Mouse (Mus musculus): ENCODE data around the gene Gm21698.
A peak's percentile ranks its signal among the peaks of the same experiment; 100 is the strongest.
"Not testable (repeated sequence)": the region's sequence is repeated elsewhere in the genome, so short reads cannot be mapped to it uniquely, and the experiment has no call there.

The Gm21698 gene

GRCm38 (mm10) chr5:25988550-25988949 lies at the start of gene Gm21698:
Gene Gm21698, minus strand, starts transcription at chr5:25988650.
- DNase-seq (ENCODE audit: low read depth, low spot score), result not testable (repeated sequence)

- DNase-seq (ENCODE audit: low read depth, low spot score), result not testable (repeated sequence)
Measured at GRCm38 (mm10) chr5:26022816-26023215, 34.4 kb upstream of the Gm21698 start, which contains the start of gene Gm5862. Gene Gm5862, minus strand, starts transcription at chr5:26022916.

- not testable (repeated sequence) for DNase-seq (ENCODE audit: low read depth, low spot score)
Measured at GRCm38 (mm10) chr5:26007697-26008096, 19.2 kb upstream of the Gm21698 start.

- DNase-seq (ENCODE audit: low read depth, low spot score), result peak; percentile 5
Measured at GRCm38 (mm10) chr5:26006937-26007695, 18.7 kb upstream of the Gm21698 start.

GRCm38 (mm10) chr5:26004698-26005097 lies 16.2 kb upstream of the Gm21698 start, which contains the start of gene Gm1979:
Gene Gm1979, minus strand, starts transcription at chr5:26004798.
- DNase-seq (ENCODE audit: low read depth, low spot score), result not testable (repeated sequence)

GRCm38 (mm10) chr5:25972563-25972962 lies 15.9 kb downstream of the Gm21698 start, which contains the start of gene Gm21680:
Gene Gm21680, minus strand, starts transcription at chr5:25972663.
- DNase-seq (ENCODE audit: low read depth, low spot score), result not testable (repeated sequence)

- DNase-seq (ENCODE audit: low read depth, low spot score), result not testable (repeated sequence)
Measured at GRCm38 (mm10) chr5:25957050-25957449, 31.4 kb downstream of the Gm21698 start.

GRCm38 (mm10) chr5:25956611-25957010 lies 31.8 kb downstream of the Gm21698 start:
- not testable (repeated sequence) for DNase-seq (ENCODE audit: low read depth, low spot score)

- DNase-seq (ENCODE audit: low read depth, low spot score), result not testable (repeated sequence)
Measured at GRCm38 (mm10) chr5:25954317-25954716, 34.1 kb downstream of the Gm21698 start, which contains the start of gene Gm21671. Gene Gm21671, minus strand, starts transcription at chr5:25954417.

- DNase-seq (ENCODE audit: low read depth, low spot score), result not testable (repeated sequence)
Measured at GRCm38 (mm10) chr5:25945391-25945790, 43.1 kb downstream of the Gm21698 start.

- not testable (repeated sequence) for DNase-seq (ENCODE audit: low read depth, low spot score)
Measured at GRCm38 (mm10) chr5:25942281-25942680, 46.2 kb downstream of the Gm21698 start, which contains the start of gene Gm21663. Gene Gm21663, minus strand, starts transcription at chr5:25942381.

All from CD4-positive, CD25-positive, alpha-beta regulatory T cell, adult 2 months (primary cell).